Mouse (Mus musculus) T-helper 2 cell (primary cell): Measurements from ENCODE around the gene Ppp5c.

Source experiments
- in situ Hi-C: fragments of 300-600 bp; cut with MboI, MseI; formaldehyde crosslinking; loops from one replicate; pipeline ENCODE4 v1.15.1; 2025; ENCODE audit warnings: high pct_unique_total_duplicates

Ppp5c gene

DNA sequence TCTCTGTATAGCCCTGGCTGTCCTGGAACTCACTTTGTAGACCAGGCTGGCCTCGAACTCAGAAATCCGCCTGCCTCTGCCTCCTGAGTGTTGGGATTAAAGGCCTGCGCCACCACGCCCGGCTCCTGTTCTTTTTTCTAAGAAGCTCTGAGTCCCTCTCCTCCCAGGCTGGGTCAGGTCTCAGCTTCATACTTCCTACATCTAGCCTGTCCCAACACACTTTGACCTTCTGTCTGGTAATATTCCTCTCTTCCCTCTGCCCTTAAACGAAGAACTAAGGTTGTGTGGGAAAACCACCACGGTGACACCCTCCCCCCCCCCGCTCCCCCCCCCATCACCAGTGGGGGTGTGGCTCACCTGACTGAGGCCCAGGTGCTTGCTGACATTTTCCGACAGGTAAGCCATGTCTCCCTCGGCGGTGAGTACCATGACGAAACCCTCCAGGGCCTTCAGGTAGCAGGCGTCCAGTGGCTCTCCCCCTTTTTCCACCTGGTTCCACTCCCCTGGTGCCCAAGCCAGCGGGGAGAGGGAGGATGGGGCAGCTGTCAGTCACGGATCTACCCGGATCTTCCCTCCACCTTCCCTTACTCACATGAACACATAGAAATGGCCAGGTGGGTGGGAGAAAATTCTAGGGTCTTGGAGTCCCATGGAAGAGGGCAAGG, 26.7 kb upstream of the Ppp5c start:
- in situ Hi-C loops, result loop anchor here (5.0 to 10.0 kb wide), 2 partner anchors 122 to 1120 kb away; no protein-coding TSS in a partner anchor

DNA sequence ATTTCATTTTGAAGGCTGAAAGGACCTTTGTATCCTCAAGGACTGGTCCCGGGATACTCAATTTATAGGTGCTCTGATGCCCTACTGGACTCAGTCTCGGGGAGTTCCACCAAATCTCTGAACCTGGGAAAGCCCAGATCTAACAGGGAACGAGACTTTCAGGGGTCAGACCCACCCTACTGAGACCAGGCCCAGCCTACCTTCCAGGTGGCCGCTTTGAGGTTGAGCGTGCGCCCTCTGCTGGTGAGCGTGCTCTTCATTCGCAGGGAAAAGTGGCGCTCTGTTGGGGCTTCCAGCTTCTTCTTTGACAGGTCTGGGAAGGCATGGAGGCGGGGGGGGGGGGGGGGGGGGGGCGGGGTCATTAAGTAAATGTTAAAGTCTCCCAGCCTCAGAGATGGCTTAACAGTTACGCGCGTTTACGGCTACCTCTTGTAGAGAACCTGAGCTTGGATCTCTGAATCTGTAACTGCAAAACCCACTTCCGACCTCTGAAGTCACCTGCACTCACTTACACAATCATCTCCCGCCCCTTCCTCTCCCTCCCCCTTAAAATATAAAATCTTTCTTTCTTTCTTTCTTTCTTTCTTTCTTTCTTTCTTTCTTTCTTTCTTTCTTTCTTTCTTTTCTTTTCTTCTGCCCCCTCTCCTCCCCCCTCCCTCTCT, 23.3 kb upstream of the Ppp5c start:
- in situ Hi-C loops, result loop anchor here (5.0 to 10.0 kb wide), 2 partner anchors 119 to 1116 kb away; no protein-coding TSS in a partner anchor

GRCm38 (mm10) chr7:17050491-17050890, 22.8 kb upstream of the Ppp5c start:
- in situ Hi-C loops, result loop anchor here (5.0 to 10.0 kb wide), 2 partner anchors 118 to 1116 kb away; no protein-coding TSS in a partner anchor

GRCm38 (mm10) chr7:17048431-17049190, 20.9 kb upstream of the Ppp5c start:
- in situ Hi-C loops, result no loop called here

DNA sequence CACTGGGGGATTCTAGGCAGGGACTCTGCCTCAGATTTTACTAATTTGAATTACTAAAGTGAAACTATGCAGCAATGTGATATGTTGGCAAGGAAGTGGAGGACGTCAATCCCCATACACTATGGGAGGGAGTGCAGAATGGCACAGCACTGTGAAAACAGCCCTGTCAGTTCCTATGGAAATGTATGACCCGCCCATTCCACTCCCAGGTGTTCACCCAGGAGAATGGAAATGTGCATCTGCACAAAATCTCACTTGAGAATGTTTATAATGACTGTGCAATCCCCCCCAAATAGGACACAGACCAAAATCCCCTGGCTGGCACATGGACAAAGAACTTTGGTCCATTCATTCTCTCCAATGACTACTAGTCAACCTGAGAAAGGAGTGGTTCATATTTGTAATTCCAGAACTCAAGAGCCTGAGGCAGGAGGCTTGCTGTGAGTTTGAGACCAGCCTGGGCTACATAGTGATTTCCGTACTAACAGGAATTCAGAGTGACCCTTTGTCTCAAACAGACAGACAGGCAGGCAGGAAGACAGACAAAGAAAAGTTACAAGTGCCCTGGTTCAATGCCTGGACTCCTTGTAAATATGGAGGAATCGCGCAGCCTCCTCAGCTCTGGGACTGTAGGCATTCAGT, 19.4 kb upstream of the Ppp5c start:
- in situ Hi-C loops, result no loop called here

- in situ Hi-C loops, result no loop called here
Observed at GRCm38 (mm10) chr7:17045743-17046142, 18.0 kb upstream of the Ppp5c start.

GRCm38 (mm10) chr7:17039373-17039772, 11.6 kb upstream of the Ppp5c start:
- in situ Hi-C loops, result no loop called here

- in situ Hi-C loops, result no loop called here
Observed at GRCm38 (mm10) chr7:17038018-17038695, 10.4 kb upstream of the Ppp5c start.

DNA sequence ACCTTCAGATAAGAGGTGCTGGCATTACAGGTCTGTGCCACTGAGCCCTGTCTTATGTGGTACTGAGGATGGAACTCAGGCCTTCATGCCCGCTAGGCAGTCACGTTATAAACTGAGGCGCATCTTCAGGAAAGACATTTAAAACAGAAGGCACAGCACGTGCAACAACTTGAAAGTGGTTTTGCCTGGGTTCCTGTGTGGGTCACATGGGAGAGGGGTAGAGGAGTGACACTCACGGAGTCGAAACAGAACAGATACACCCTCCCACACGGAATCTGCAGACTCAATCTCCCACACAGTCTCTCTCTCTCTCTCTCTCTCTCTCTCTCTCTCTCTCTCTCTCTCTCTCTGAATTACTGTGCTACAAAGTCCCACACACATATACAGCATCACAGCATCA, 2.5 kb upstream of the Ppp5c start:
- in situ Hi-C loops, result no loop called here

DNA sequence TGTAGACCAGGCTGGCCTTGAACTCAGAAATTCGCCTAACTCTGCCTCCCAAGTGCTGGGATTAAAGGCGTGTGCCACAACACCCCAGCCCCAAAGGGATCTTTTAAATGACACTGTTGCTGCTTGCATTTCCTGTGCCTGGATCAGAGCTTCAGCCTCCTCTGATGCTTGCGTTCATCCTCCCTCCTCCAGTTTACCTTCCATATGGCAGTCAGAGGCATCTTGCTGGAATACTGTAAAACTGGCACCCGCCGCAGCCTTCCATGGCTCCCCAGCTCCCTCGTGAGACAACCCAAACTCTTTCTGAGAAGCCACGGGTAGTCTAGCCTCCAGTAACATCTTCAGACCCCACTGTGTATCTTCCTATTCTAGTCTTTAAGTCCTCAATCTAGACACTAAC, 1.2 kb upstream of the Ppp5c start:
- in situ Hi-C loops, result no loop called here

DNA sequence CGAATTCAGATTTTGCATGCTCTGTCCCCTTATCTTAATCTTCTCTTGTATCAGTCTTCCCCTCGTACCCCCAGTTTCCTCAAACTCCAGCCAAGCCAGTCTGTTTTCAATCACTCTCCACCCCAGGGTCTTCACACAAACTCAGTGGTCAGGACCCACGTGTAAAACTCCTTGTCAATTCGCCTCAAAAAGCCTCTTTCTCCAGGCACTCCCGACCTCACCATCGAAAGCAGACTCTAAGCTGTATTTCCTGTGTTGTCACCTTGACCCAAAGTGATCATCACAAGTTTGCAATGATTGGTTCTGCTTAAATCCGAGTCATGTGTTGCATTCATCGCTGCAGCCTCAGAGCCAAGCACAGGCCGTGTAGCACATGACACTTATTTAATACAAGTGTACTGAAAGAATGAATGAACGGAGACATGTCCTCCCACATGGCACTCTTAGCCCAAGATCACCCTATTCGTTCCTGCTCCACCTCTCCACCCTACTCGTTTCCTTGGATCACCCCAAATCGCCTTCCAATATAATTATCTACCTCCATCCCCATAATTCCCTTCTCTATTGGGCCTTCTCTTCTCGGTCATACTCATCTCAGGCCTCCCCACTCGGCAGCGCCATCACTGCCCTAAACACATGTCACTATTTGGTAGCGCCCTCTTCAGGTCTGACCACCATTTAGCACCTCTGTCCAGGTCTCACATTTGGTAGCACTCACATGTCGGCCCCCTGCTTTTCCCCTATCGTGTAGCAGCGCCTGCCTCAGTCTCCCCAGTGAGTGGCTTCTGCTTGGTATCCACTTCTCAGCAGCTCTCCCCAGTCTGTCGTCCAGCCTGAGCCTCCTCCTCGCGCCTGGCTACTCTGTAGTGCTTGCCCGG, 775 bp downstream of the Ppp5c start:
- in situ Hi-C loops, result no loop called here

DNA sequence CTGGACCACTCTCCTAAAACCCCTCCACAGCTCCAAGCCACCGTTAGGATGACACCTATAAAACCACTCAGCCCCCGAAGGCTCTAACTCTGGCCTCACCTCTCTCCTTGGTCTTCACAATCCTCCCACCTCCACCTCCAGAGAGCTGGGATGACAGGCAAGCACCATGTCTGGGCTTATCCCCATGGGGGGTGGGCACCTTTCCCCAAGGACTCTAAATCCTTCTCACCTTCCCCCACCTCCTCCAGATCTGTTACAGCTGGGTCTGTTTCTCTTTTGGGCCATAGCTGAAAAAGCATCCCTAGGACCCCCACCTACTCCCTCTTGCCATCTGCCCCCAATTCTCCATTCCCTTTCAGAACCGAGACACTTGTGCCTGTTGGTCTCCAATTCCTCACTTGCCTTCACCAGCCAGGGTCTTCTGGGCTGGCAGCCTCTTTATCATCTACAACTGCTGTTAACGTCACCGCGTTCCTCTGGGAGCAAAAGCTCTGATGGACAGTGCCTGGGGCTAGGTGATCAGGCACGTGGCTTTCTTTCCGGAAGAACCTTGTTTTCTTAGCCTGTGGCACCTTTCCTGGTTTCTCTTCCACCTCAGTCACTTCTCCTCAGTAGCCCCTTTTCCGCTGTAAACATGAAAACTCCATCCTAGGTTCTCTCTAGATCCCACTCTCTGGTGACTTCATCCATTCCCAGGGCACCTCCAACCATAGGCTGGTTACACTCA, 1.7 kb downstream of the Ppp5c start:
- in situ Hi-C loops, result no loop called here

GRCm38 (mm10) chr7:17025505-17025894, 2.2 kb downstream of the Ppp5c start:
- in situ Hi-C loops, result no loop called here

- in situ Hi-C loops, result no loop called here
Observed at GRCm38 (mm10) chr7:17024814-17025504, 2.8 kb downstream of the Ppp5c start.

DNA sequence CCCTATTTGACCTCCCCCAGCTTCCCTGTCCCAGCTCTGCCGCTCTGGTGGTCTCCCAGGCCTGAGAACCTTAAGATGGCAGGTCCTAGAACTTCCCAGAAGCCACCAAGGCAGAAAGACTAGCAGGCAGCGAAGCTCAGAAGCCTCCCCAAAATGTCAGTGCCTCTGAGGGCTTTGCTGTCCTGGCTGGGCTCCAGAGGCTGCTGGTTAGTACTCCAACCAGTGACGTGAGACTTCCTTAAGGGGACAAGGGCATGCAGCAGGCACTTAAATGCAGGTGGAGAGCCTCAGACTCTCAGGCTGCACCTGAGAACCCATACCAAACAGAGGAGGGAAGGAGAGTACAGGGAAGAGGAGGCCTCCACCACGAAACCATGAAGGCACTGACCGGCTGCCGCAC, 3.6 kb downstream of the Ppp5c start:
- in situ Hi-C loops, result no loop called here

DNA sequence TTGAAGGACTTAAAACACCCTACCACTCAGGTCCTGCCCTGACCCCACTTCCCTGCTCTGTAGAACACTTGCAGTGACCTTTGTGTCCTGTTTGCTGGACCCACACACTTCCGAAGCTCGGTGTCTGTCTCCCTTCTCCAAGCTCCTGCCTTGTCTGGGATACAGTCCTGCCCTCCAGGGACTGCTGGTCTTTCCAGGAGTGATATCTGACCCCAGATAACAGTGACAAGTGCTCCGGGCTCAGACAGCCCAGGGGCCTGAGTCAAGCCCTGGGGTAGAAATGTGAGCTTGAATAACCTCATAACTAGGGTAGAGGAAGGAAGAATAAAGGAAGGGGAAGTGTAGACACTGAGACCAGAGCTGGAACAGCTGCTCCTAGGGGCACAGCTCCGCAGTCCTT, 4.0 kb downstream of the Ppp5c start:
- in situ Hi-C loops, result no loop called here

DNA sequence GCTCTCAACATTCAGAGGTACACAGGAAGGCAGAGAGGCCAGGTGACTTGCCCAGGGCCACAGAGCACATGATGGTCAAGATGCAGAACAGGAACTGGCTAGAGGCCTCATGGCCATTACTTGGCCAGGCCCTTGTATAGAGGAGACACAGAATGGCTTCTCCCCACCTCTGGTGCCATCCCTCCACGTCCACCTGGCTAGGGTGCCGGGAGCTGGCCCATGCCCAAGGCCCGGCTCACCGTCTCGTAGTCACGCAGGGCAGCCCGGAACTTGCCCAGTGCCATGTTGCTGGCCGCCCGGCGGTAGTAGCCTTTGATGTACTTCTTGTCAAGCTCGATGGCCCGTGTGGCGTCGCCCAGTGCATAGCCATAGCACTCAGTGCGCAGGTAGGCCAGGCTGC, 5.5 kb downstream of the Ppp5c start:
- in situ Hi-C loops, result no loop called here

DNA sequence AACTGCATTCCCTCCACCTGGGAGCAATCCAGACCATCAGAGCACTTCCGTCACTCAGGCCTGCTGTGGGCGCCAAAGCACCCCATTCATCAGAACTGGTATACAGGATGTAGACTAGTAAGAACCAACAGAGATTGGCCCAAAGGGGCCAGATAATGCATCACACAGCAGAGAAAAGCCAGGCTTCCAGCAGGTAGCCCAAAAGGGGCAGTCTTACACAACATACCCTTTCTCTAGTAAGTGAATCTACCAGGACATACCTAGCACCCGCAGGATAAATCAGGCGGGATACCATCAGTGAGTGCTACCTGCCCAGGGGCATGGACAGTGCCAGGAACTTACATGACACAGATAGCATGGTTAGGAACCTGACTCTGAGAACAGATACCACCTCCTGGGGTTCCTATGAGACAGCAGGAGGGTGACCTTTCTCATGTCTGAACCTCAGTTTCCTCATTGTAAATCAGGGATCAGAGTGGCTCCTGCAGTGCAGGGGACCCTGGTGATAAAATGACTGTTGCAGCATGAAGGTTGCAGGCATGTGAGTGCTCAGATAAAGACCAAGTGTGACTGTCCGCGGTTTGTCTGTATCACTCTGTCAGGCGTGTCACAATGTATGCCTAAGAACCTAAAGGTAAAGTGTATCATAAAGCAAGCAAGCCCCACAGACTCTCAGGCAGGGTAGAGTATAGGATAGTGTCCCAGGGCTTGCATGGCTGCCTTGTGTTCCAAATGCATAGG, 8.1 kb downstream of the Ppp5c start:
- in situ Hi-C loops, result no loop called here

GRCm38 (mm10) chr7:17017921-17018320, 9.8 kb downstream of the Ppp5c start:
- in situ Hi-C loops, result no loop called here
